Mouse (Mus musculus): ENCODE data around the gene Rabgap1. TPM values are rescaled to one million over a fixed set of nuclear protein-coding genes. Genes with fewer than 3 reads are reported as not detected.

The Rabgap1 gene
- polyA plus RNA-seq, 1 experiment from 2014 or later = 49.4 TPM

DNA sequence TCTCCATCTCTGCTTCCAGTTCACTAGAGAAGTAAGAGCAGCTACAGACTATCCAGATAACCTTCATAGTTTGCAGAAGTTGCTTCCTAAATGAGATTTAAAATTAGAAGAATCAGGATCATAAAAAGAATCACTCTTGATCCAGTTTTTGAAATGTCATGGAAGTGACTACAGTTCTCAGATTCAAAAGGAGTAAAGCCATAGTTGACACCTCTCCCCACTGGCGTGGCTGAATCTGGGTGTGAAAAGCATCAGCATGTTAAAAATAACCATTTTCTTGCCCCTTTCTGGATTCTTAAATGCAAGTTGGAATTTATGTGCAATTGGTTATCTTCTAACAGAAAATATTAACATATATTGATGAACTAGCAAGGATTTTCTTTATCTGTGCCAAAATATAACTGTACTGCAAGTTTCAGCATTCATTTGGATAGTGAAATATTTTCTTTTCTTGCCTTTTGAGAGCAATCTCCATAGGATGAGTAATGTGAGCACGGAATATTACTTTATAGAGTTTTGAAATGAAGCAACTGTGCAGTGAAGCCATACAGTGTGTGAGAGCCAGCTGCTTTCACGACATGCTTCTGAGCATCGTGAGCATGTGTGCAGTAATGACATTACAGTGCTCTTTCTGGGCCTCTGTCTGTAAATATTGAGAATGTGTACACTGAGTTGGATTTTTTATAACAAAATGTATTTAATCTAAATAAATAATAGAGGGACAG is 75.6 kb downstream of the Rabgap1 start:
- peak overlapping the region; percentile 88; the same call in 1 of the 2 replicates for H3K27ac ChIP-seq (replicated peaks)
- ATAC-seq (ENCODE audit: low FRiP score) = no peak

DNA sequence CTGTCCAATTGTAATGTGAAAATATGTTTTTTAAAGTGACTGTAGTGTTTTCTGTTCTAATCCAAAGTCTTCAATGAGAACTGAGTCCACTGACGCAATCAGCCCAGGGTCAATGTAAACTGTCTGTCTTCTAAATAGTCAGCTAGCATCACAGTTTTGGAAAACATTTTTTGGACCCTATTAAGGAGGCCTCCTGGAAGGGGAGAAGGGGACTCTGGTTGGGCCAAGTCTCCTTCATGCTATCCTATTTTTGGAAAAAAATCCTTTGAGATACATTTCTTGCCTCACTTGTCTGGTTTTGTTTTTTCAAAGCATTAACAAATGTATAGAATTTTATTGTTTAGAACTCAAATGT is 76.2 kb downstream of the Rabgap1 start:
- H3K4me2 ChIP-seq = peak overlapping the region; percentile 60
- H3K27ac ChIP-seq (replicated peaks) = no peak overlapping the region
- peaks cover 48% of the 10 kb centered on the region for H3K4me1 ChIP-seq
- no peaks in the 10 kb centered on the region for H3K9me3 ChIP-seq (replicated peaks)
- 85% methylated on average over 1 of the region's 1 CpGs for WGBS
- H3K36me3 ChIP-seq = no peaks in the 10 kb centered on the region; the same call in 1 of the 2 replicates
- no peaks in the 10 kb centered on the region for H3K27me3 ChIP-seq (replicated peaks)
- H3K9ac ChIP-seq (replicated peaks) = no peak overlapping the region
- H3K4me3 ChIP-seq (replicated peaks) = peak overlapping the region; percentile 13; the same call in 1 of the 2 replicates
- ATAC-seq (ENCODE audit: low FRiP score) = no peak

More for the DNA sequence above, 75.6 kb downstream of the Rabgap1 start:
- no peaks in the 10 kb centered on the region for H3K27me3 ChIP-seq (replicated peaks)
- H3K4me2 ChIP-seq = peak overlapping the region; percentile 60
- no peaks in the 10 kb centered on the region for H3K9me3 ChIP-seq (replicated peaks)
- H3K4me3 ChIP-seq (replicated peaks) = peak overlapping the region; percentile 44
- 63% methylated on average over 4 of the region's 4 CpGs for WGBS
- no peak overlapping the region for H3K9ac ChIP-seq (replicated peaks)
- H3K4me1 ChIP-seq = peaks cover 48% of the 10 kb centered on the region
- no peaks in the 10 kb centered on the region; the same call in 1 of the 2 replicates for H3K36me3 ChIP-seq

DNA sequence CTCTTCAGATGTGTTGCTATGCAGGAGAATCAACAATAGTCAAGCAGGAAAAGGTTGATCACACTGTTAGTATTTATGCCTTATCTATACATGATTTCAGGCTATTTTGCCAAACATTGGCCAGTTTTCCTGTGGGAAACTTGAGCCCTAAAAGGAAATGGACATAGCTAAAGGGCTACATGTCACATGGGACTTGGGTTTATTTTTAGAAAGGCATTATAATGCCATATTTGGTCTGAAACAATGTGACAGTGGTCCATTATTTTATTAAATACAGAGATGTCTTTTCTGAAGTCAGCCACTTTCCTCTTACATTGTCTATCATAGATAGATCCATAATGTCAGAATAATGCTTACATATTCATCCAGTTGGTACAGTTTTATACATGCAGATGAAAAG is 84.5 kb downstream of the Rabgap1 start:
- Histone ChIP-seq H3K9me3 (replicated peaks) (no peaks in the 10 kb centered on the region), H3K4me3 (replicated peaks) (no peak overlapping the region), H3K36me3 (peaks cover 3% of the 10 kb centered on the region), H3K4me2 (no peak overlapping the region), H3K4me1 (no peaks in the 10 kb centered on the region), H3K27ac (replicated peaks) (no peak overlapping the region), H3K9ac (replicated peaks) (no peak overlapping the region), H3K27me3 (replicated peaks) (no peaks in the 10 kb centered on the region)
- no peak for ATAC-seq (ENCODE audit: low FRiP score)

DNA sequence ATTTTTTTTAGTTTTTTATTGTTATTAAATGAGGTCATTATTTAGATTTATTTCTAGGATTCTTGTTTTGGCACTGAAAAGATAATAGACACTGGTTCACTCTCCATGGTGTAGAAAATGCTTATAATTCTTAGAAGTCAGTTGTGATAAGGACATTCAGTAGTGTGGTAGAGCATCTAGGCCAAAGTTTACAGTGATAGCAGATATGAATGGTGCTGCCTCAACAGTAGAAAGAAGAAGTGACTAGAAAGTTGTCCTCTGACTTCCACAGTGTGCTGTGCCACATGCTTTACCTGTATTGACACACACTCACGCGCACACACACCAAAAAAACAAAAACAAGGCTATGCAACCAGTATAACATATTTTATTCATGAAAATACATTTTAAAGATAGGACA is 86.3 kb downstream of the Rabgap1 start:
- Histone ChIP-seq H3K4me1 (no peaks in the 10 kb centered on the region), H3K4me3 (replicated peaks) (no peak overlapping the region), H3K9me3 (replicated peaks) (no peaks in the 10 kb centered on the region), H3K4me2 (no peak overlapping the region), H3K27ac (replicated peaks) (no peak overlapping the region), H3K27me3 (replicated peaks) (no peaks in the 10 kb centered on the region), H3K9ac (replicated peaks) (no peak overlapping the region), H3K36me3 (peaks cover 7% of the 10 kb centered on the region)
- WGBS = 96% methylated on average over 2 of the region's 2 CpGs
- no peak for ATAC-seq (ENCODE audit: low FRiP score)

DNA sequence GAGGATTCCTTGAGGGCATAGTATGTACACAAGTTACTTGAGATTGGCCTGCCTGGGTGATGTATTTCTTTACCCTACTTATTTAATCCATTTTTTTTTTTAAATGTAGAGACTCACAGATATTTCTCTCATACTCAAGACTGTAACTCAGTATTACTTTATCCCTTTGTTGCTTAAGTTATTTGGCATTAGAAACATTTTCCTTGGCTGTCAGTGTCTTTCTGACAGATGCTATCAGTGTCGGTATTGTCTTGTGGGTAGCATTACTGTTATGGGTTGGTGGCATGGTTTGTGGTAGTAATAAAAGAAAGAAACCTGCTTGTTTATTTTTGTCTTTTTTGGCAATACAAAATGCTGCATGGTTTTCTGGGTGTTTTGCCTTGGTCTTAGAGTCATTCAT is 87.7 kb downstream of the Rabgap1 start:
- no peaks in the 10 kb centered on the region for H3K9me3 ChIP-seq (replicated peaks)
- H3K27ac ChIP-seq (replicated peaks) = no peak overlapping the region
- H3K4me2 ChIP-seq = no peak overlapping the region
- no peaks in the 10 kb centered on the region for H3K27me3 ChIP-seq (replicated peaks)
- H3K4me3 ChIP-seq (replicated peaks) = no peak overlapping the region
- WGBS = 90% methylated on average over 1 of the region's 1 CpGs
- H3K36me3 ChIP-seq = peaks cover 18% of the 10 kb centered on the region
- no peaks in the 10 kb centered on the region for H3K4me1 ChIP-seq
- no peak overlapping the region for H3K9ac ChIP-seq (replicated peaks)
- no peak for ATAC-seq (ENCODE audit: low FRiP score)

DNA sequence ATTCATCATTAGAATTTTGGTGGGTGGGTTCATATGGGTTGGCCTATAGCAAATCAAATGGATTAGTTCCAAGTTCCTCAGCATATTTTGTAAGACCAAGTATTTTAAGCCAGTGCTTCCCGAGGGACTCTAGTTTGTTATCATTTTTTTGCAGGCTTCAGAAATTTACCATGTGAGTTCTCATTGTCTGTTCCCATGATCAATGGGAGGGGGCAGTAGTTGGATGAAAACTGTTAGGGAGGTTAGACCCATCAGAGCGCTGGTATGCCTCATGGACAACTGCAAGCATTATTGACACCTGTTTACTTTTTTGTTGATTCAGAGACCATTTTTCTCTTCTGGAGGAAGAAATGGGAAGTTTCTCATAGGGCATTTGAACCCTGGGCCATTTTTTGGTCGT is 88.6 kb downstream of the Rabgap1 start:
- Histone ChIP-seq H3K27me3 (replicated peaks) (no peaks in the 10 kb centered on the region), H3K4me2 (no peak overlapping the region), H3K9me3 (replicated peaks) (no peaks in the 10 kb centered on the region), H3K27ac (replicated peaks) (no peak overlapping the region), H3K9ac (replicated peaks) (no peak overlapping the region), H3K4me3 (replicated peaks) (no peak overlapping the region), H3K4me1 (no peaks in the 10 kb centered on the region), H3K36me3 (peaks cover 18% of the 10 kb centered on the region)
- WGBS = 88% methylated on average over 3 of the region's 3 CpGs
- ATAC-seq (ENCODE audit: low FRiP score) = no peak

DNA sequence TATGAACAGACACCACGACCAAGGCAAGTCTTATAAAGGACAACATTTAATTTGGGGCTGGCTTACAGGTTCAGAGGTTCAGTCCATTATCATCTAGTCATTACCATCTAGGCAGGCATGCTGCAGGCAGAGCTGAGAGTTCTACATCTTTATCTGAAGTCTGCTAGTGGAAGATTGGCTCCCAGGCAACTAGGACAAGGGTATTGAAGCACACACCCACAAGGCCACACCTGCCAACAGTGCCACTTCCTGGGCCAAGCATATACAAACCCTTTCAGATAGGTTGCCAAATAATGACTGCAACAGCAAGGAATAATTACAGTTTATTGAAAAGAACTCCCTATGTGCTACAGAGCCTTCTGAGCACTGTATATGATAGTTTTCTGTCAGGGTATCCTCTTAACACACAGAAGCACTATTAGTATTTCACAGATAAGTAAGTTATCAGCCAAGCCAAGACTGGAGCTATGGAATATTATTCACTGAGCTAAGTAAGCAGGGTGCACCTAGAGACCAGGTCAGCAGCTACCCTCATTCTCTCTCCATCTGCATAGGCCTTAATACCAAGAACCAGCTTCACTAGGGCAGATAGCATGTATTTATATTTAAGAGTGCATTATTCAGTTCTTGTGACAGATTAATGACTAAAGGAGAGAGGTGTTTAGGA is 106.4 kb downstream of the Rabgap1 start:
- WGBS = 91% methylated on average over 1 of the region's 1 CpGs
- Histone ChIP-seq H3K4me2 (no peak overlapping the region), H3K9me3 (replicated peaks) (no peaks in the 10 kb centered on the region), H3K27ac (replicated peaks) (no peak overlapping the region), H3K4me1 (no peaks in the 10 kb centered on the region), H3K36me3 (peaks cover 55% of the 10 kb centered on the region), H3K27me3 (replicated peaks) (no peaks in the 10 kb centered on the region), H3K9ac (replicated peaks) (no peak overlapping the region), H3K4me3 (replicated peaks) (no peak overlapping the region)
- ATAC-seq (ENCODE audit: low FRiP score) = no peak

DNA sequence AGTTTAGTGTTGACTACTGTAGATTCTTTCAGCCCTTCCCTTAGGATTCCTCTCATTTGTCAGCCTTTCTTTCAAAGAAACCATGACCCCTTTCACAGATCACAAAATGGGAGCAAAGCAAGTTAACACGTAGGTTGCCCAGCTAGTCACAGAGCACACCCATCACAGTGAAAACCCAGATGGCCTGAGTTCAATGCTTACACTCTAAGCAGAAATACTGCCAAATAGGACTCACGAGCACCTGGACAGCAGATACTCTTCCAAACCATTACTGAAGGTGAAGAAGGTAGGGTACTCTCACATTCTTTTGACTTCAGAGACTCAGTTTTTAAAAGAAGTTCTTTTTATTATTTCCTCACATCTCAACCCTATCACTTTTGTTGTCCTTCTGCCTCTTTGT is 113.3 kb downstream of the Rabgap1 start:
- no peak overlapping the region for H3K4me2 ChIP-seq
- 81% methylated on average over 2 of the region's 2 CpGs for WGBS

DNA sequence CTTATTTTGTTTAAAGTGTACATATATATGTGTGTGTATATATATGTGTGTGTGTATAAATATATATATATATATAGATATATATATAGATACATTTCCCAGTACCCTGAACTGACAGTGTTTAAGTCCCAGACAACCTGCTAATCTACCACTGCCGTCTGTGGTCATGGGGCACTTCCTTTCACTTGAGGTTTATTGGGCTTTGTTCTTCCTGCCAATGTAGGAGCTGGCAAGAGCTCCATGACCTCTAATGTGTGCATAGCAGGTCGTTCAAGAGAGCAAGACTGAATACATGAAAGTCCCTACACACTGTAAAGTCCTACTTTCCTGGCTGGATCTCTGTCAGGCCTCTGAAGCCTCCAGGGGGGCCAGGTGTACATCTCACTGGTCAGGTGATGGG is 122.5 kb downstream of the Rabgap1 start:
- Histone ChIP-seq H3K27ac (replicated peaks) (no peak overlapping the region), H3K4me1 (no peaks in the 10 kb centered on the region), H3K4me2 (no peak overlapping the region), H3K36me3 (peaks cover 69% of the 10 kb centered on the region), H3K27me3 (replicated peaks) (no peaks in the 10 kb centered on the region), H3K9ac (replicated peaks) (no peak overlapping the region), H3K9me3 (replicated peaks) (no peaks in the 10 kb centered on the region), H3K4me3 (replicated peaks) (no peak overlapping the region)
- no peak for ATAC-seq (ENCODE audit: low FRiP score)
- 59% methylated on average over 2 of the region's 2 CpGs for WGBS

More for the DNA sequence above, 113.3 kb downstream of the Rabgap1 start:
- Histone ChIP-seq H3K4me1 (no peaks in the 10 kb centered on the region), H3K27me3 (replicated peaks) (no peaks in the 10 kb centered on the region), H3K4me3 (replicated peaks) (no peak overlapping the region), H3K36me3 (peaks cover 84% of the 10 kb centered on the region), H3K27ac (replicated peaks) (no peak overlapping the region), H3K9me3 (replicated peaks) (no peaks in the 10 kb centered on the region), H3K9ac (replicated peaks) (no peak overlapping the region)
- no peak for ATAC-seq (ENCODE audit: low FRiP score)

DNA sequence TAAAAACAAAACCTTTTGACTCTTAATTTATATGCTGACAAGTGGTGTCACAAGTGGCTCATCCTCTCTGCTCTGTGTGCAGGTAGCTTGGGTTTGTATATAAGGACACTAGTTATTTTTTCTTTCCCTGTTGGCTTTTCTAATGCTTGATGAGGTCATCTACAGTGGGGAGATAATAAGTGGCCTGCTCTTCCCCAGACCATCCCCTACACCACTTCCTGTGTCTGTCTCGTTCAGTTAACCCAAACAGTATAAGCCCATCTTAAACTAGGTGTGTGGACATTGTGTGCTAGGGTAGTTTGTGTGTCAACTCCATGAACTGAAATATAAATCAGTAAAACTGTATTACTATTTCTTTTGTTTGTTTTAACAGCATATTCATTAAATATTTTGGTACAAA is 123.0 kb downstream of the Rabgap1 start:
- no peaks in the 10 kb centered on the region for H3K27me3 ChIP-seq (replicated peaks)
- H3K36me3 ChIP-seq = peaks cover 65% of the 10 kb centered on the region
- no peak for ATAC-seq (ENCODE audit: low FRiP score)

DNA sequence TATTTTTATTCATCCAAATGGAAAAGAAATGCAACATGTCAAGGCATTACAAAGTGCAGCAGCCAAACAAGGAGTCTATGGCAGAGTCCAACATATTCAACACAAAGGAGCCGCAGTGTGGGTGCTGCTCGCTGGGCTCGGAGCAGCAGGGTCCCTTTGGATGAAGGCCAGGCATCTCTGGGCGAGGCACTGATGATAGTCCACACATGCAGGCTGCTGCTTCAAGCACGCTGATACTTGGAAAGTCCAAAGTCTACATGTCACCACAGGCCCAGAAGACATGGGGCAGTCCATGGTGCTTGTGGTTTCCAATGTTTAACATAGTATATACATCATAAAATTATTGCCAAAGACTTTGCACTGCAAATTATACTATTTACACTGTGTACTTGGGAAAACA is 126.8 kb downstream of the Rabgap1 start:
- no peak for ATAC-seq (ENCODE audit: low FRiP score)

More for the DNA sequence above, 123.0 kb downstream of the Rabgap1 start:
- Histone ChIP-seq H3K4me1 (no peaks in the 10 kb centered on the region), H3K4me3 (replicated peaks) (no peak overlapping the region), H3K9me3 (replicated peaks) (no peaks in the 10 kb centered on the region), H3K27ac (replicated peaks) (no peak overlapping the region), H3K4me2 (no peak overlapping the region), H3K9ac (replicated peaks) (no peak overlapping the region)
- WGBS = 76% methylated on average over 1 of the region's 1 CpGs

DNA sequence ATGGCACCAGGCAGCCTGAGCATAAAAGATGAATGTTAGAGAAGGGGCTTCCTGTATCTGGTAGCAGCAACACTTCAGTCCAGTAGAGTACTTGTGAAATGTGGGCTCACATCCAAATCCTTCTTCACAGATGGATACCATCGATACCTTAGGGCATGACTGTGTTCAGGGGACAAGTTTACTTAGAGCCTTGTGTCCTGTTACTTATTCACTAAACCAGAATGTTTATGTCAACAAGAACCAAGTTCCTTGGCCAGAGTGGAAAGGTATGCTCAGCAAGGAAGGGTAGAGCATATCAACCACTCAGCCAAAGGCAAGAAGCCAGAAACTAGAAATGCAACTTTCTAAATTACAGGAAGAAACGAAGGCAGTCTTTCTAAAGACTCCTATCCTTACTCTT is 127.6 kb downstream of the Rabgap1 start:
- H3K9me3 ChIP-seq (replicated peaks) = no peaks in the 10 kb centered on the region
- WGBS = 80% methylated on average over 2 of the region's 2 CpGs
- peaks cover 33% of the 10 kb centered on the region for H3K36me3 ChIP-seq
- no peaks in the 10 kb centered on the region for H3K27me3 ChIP-seq (replicated peaks)
- ATAC-seq (ENCODE audit: low FRiP score) = no peak
- no peak overlapping the region for H3K4me3 ChIP-seq (replicated peaks)
- H3K27ac ChIP-seq (replicated peaks) = 0 out of 2 replicates have a peak overlapping the region, but pooled peaks have one; percentile 15
- no peak overlapping the region for H3K9ac ChIP-seq (replicated peaks)
- H3K4me2 ChIP-seq = no peak overlapping the region
- H3K4me1 ChIP-seq = no peaks in the 10 kb centered on the region

More for the DNA sequence above, 126.8 kb downstream of the Rabgap1 start:
- Histone ChIP-seq H3K4me2 (no peak overlapping the region), H3K27ac (replicated peaks) (0 out of 2 replicates have a peak overlapping the region, but pooled peaks have one; percentile 15), H3K36me3 (peaks cover 39% of the 10 kb centered on the region), H3K4me1 (no peaks in the 10 kb centered on the region), H3K9ac (replicated peaks) (no peak overlapping the region), H3K9me3 (replicated peaks) (no peaks in the 10 kb centered on the region), H3K27me3 (replicated peaks) (no peaks in the 10 kb centered on the region), H3K4me3 (replicated peaks) (no peak overlapping the region)
- WGBS = 70% methylated on average over 5 of the region's 5 CpGs
